In the genomic region with DNA sequence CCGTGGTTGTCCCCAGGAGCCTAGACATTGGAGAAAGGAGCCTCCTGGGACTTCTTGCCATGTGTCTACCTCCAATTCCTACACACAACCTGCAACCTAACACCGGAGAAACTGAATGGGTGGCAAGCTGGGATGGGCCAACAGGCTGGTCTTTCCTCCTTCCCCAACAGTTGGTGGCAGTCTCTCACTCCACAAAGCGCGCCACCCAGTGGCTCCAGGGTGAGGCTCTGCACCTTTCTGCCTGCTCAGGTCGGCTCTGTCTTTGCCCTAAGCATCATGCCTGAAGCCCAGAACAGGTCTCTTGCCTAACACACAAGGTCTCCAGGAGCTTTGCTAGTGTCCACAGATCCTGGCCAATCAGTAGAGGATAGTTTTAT, we compare ENCODE assay signal across 8 mouse cellular contexts.
DNase-seq lines count a peak whose midpoint lies in the region; ATAC-seq and TF ChIP-seq lines count a peak whose summit lies in the region.

No protein-coding gene starts in this region.

- H3K27ac ChIP-seq in kidney, postnatal 0 days = no peak overlapping the region

- TF ChIP-seq CTCF in kidney, postnatal 0 days (IDR thresholded peaks at IDR 0.05; ENCODE audit: low read depth) = peak; percentile 54

- H3K4me1 ChIP-seq in kidney, postnatal 0 days (replicated peaks; ENCODE audit: insufficient read depth, low read length) = no peaks in the 10 kb centered on the region

- no peak for DNase-seq in kidney, postnatal 0 days (ENCODE audit: low spot score)
- DNase-seq in kidney, adult 11 months = no peak
- DNase-seq in WW6 (ENCODE audit: low read depth, low spot score) = peak; percentile 28
- DNase-seq in cerebellum, postnatal 36 days = peak; percentile 28 to 33
- peak; percentile 31 to 43 for DNase-seq in lung, postnatal 4 days
- no peak for DNase-seq in heart, postnatal 14 days
- no peak for DNase-seq in heart, postnatal 36 days

- H3K9ac ChIP-seq in kidney, postnatal 0 days (ENCODE audit: low read depth, low read length) = no peak overlapping the region

- no peak for ATAC-seq in kidney, postnatal 0 days (replicated peaks; ENCODE audit: low FRiP score, low read depth)
- ATAC-seq in erythroid progenitor cell, adult 5-6 weeks (replicated peaks; ENCODE audit: low FRiP score, poor library complexity, severe bottlenecking) = no peak

- H3K4me2 ChIP-seq in kidney, postnatal 0 days (ENCODE audit: low read length) = no peak overlapping the region

- WGBS in kidney, postnatal 0 days = 49% methylated on average over 5 of the region's 5 CpGs

- H3K36me3 ChIP-seq in kidney, postnatal 0 days (ENCODE audit: insufficient read depth, low read length) = no peaks in the 10 kb centered on the region

- H3K4me3 ChIP-seq in kidney, postnatal 0 days (replicated peaks; ENCODE audit: low read depth, low read length) = no peak overlapping the region

- no peaks in the 10 kb centered on the region for H3K27me3 ChIP-seq in kidney, postnatal 0 days (ENCODE audit: insufficient read depth, low read length)

- no peaks in the 10 kb centered on the region for H3K9me3 ChIP-seq in kidney, postnatal 0 days (replicated peaks; ENCODE audit: low read length)

- intact Hi-C loops in heart, postnatal 14 days (cut with DNase I) = loop anchor here (5.0 to 10.0 kb wide), 2 partner anchors 164 to 169 kb away; a partner anchor contains a TSS
- intact Hi-C loops in heart, postnatal 36 days (cut with DNase I) = no loop called here

Comparison
In these comparisons a context has a peak if more than half of its experiments do, and no peak if none do; other contexts are left out.
1. DNase-seq: peak in WW6 (single experiment), cerebellum, postnatal 36 days (2 of 2) and lung, postnatal 4 days (2 of 2); none in kidney, postnatal 0 days (single experiment), kidney, adult 11 months (single experiment), heart, postnatal 14 days (0 of 2) and heart, postnatal 36 days (0 of 2).